Mouse (Mus musculus) layer of hippocampus, postnatal 36 days (tissue): ENCODE measurements around the gene Mlh3. TPM values are rescaled to one million over a fixed set of nuclear protein-coding genes. Genes with fewer than 3 reads are reported as not detected.

ENCODE experiments used
- DNase-seq, 2 experiments: peaks; one replicate each; pipeline ENCODE4 v3.0.0; 2022
- microRNA-seq, 2 experiments: library from miRNA; unstranded; fragments of <30 nt; microRNA quantifications; one replicate each; pipeline ENCODE4 v1.2.0; 2021
- total RNA-seq, 2 experiments: library from RNA; stranded (reverse); gene quantifications; 2 replicates each; pipeline ENCODE4 v1.2.3; 2021

Mlh3 gene
- total RNA-seq, 2 experiments from 2014 or later = 19.7 to 20.3 TPM

DNA sequence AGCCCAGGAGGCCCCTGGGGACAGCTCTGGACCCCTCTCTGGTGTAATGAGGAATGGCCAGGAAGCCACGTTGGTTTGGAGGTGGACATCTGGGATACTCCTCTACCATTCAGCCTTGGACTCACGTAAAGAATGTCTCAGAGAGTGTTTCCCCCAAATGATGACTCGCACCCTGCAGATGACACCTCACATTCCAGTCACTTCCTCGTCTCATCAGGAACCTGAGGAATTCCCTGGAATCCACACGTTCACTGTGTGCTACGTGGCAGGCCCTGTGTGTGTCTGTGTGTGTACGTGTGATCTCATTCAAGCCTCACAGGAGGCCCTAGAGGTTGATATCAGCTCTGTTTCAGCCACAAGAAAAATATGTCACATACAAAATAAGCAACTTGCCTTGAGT is 84.0 kb downstream of the Mlh3 start:
- no peak for DNase-seq

DNA sequence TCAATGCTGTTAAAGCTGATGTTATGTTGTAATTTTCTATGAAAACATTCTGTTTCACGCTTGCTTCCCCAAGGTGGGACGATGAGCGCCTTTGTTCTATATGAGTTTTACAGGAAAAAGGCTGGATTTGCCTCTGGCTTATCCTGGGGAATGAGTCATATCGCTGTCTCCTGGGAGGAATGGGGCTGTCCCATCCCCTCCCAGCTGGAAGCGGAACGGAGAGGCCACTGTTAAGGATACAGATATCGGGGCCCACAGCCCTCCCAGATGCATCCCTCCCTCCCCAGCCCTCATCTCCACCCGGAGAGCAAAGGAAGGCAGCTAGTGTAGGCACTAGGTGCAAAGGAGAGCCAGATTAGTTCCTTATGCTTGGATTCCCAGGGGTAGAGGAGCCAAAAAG is 84.6 kb downstream of the Mlh3 start:
- DNase-seq = no peak

Small RNA genes lying within 50 kb of the gene (microRNA-seq; reads per million reads assigned to microRNA genes)
- gene Mir6938 = 0.21 to 1.5 reads per million in 2 experiments

Other genes starting within 250 kb of the Mlh3 start
- gene Prox2, start 159.8 kb downstream of the Mlh3 start, total RNA-seq = 1 to 10 TPM; 1.7 to 2.0 TPM
- gene Dlst, start 159.8 kb downstream of the Mlh3 start, total RNA-seq = 100 to 1,000 TPM; 145 to 152 TPM
- gene Rps6kl1, start 119.3 kb downstream of the Mlh3 start, total RNA-seq = 10 to 100 TPM; 39.9 to 40.2 TPM
- 1 to 10 TPM; 4.2 to 4.5 TPM for gene Pgf, start 92.8 kb downstream of the Mlh3 start, total RNA-seq
- gene Eif2b2, start 51.1 kb downstream of the Mlh3 start, total RNA-seq = 10 to 100 TPM; 52.4 to 57.6 TPM
- 10 to 100 TPM; 32.8 to 34.1 TPM for gene Acyp1, start 17.8 kb upstream of the Mlh3 start, total RNA-seq
- gene Zc2hc1c, start 18.0 kb upstream of the Mlh3 start, total RNA-seq = 1 to 10 TPM; 1.0 to 1.2 TPM
- 10 to 100 TPM; 32.6 TPM for gene Nek9, start 68.8 kb upstream of the Mlh3 start, total RNA-seq
- gene Tmed10, start 104.2 kb upstream of the Mlh3 start, total RNA-seq = 100 to 1,000 TPM; 162 to 167 TPM
- 10 to 100 TPM; 14.6 to 17.2 TPM for gene Fos, start 203.3 kb upstream of the Mlh3 start, total RNA-seq